Comparison of ENCODE assay signal across 8 mouse cellular contexts in genomic region chr5:136802732-136803131, GRCm38 (mm10).
DNase-seq lines count a peak whose midpoint lies in the region; ATAC-seq and TF ChIP-seq lines count a peak whose summit lies in the region.

No protein-coding gene starts in this region.

- H3K36me3 ChIP-seq in ES-Bruce4 (ENCODE audit: control insufficient read depth, insufficient read depth, low read length, poor library complexity, severe bottlenecking), result no peaks in the 10 kb centered on the region
- no peaks in the 10 kb centered on the region for H3K36me3 ChIP-seq in heart, embryonic 15.5 days
- peaks cover 3% of the 10 kb centered on the region; the same call in 1 of the 2 replicates for H3K36me3 ChIP-seq in limb, embryonic 13.5 days

- no peak for TF ChIP-seq EP300 in ES-Bruce4 (IDR thresholded peaks at IDR 0.05; ENCODE audit: insufficient read depth, low read depth, low read length)

- no peaks in the 10 kb centered on the region for H3K27me3 ChIP-seq in ES-Bruce4 (ENCODE audit: control insufficient read depth, insufficient read depth, low read length, poor library complexity, severe bottlenecking)
- peaks cover 5% of the 10 kb centered on the region for H3K27me3 ChIP-seq in heart, embryonic 15.5 days
- H3K27me3 ChIP-seq in limb, embryonic 13.5 days, result no peaks in the 10 kb centered on the region

- TF ChIP-seq POLR2A in ES-Bruce4 (IDR thresholded peaks at IDR 0.05; ENCODE audit: insufficient read depth, low read length), result no peak

- H3K4me1 ChIP-seq in ES-Bruce4 (ENCODE audit: control insufficient read depth, insufficient read depth, low read length), result no peaks in the 10 kb centered on the region
- peaks cover 37% of the 10 kb centered on the region for H3K4me1 ChIP-seq in heart, embryonic 15.5 days (replicated peaks)
- H3K4me1 ChIP-seq in limb, embryonic 13.5 days, result peaks cover 67% of the 10 kb centered on the region

- H3K4me2 ChIP-seq in heart, embryonic 15.5 days, result peak overlapping the region; percentile 57
- H3K4me2 ChIP-seq in limb, embryonic 13.5 days (replicated peaks), result peak overlapping the region; percentile 45

- no peak for ATAC-seq in heart, embryonic 15.5 days (replicated peaks; ENCODE audit: insufficient number of reproducible peaks, insufficient read depth, low FRiP score, low read depth)
- ATAC-seq in limb, embryonic 13.5 days (ENCODE audit: low FRiP score, low read depth), result peak; percentile 10; the same call in 1 of the 2 replicates

- TF ChIP-seq CTCF in ES-Bruce4 (IDR thresholded peaks at IDR 0.05; ENCODE audit: low read depth, low read length), result no peak

- peak; percentile 26 to 58 for DNase-seq in cerebellum, postnatal 14 days
- no peak for DNase-seq in cerebellum, adult 11 months
- DNase-seq in ovary, postnatal 36 days (ENCODE audit: low spot score), result peak; percentile 49
- DNase-seq in layer of hippocampus, adult 8-10 months (ENCODE audit: low spot score in 2 of 2), result no peak
- no peak for DNase-seq in cerebellum, adult 9-11 months

- H3K9ac ChIP-seq in ES-Bruce4 (ENCODE audit: low read depth, poor library complexity, severe bottlenecking), result 0 out of 2 replicates have a peak overlapping the region, but pooled peaks have one; percentile 8
- no peak overlapping the region; the same call in 1 of the 2 replicates for H3K9ac ChIP-seq in heart, embryonic 15.5 days
- 0 out of 2 replicates have a peak overlapping the region, but pooled peaks have one; percentile 35 for H3K9ac ChIP-seq in limb, embryonic 13.5 days

- no peaks in the 10 kb centered on the region for H3K9me3 ChIP-seq in ES-Bruce4 (replicated peaks; ENCODE audit: control insufficient read depth, insufficient read depth, low read length, poor library complexity, severe bottlenecking)
- no peaks in the 10 kb centered on the region for H3K9me3 ChIP-seq in heart, embryonic 15.5 days (replicated peaks)
- no peaks in the 10 kb centered on the region; the same call in 1 of the 2 replicates for H3K9me3 ChIP-seq in limb, embryonic 13.5 days

- H3K4me3 ChIP-seq in ES-Bruce4 (ENCODE audit: low read depth, low read length), result peak overlapping the region; percentile 25
- H3K4me3 ChIP-seq in heart, embryonic 15.5 days, result peak overlapping the region; percentile 28
- H3K4me3 ChIP-seq in limb, embryonic 13.5 days, result peak overlapping the region; percentile 8; the same call in 1 of the 2 replicates

- no peak overlapping the region for H3K27ac ChIP-seq in ES-Bruce4 (ENCODE audit: insufficient read depth, low read length)
- H3K27ac ChIP-seq in heart, embryonic 15.5 days, result no peak overlapping the region
- peak overlapping the region; percentile 61 for H3K27ac ChIP-seq in limb, embryonic 13.5 days

- WGBS in heart, embryonic 15.5 days, result 9% methylated on average over 17 of the region's 17 CpGs
- 4% methylated on average over 17 of the region's 17 CpGs for WGBS in limb, embryonic 13.5 days

Comparison
In these comparisons a context has a peak if more than half of its experiments do, and no peak if none do; other contexts are left out.
1. DNase-seq: peak in cerebellum, postnatal 14 days (2 of 2) and ovary, postnatal 36 days (single experiment); none in cerebellum, adult 11 months (single experiment), layer of hippocampus, adult 8-10 months (0 of 2) and cerebellum, adult 9-11 months (single experiment).
2. Peak in every context shown above with its lines, with median percentiles within 50 percentile points of each other: H3K4me3 ChIP-seq.